Mouse (Mus musculus): ENCODE data around the gene Clip4. TPM values are rescaled to one million over a fixed set of nuclear protein-coding genes. Genes with fewer than 3 reads are reported as not detected.
A peak's percentile ranks its signal among the peaks of the same experiment; 100 is the strongest.

The Clip4 gene
- polyA plus RNA-seq, 1 experiment = 356 TPM

- Histone ChIP-seq H3K4me3 (ENCODE audit: control insufficient read depth, low read depth, low read length) (no peak overlapping the region), H3K27ac (ENCODE audit: control insufficient read depth, insufficient read depth, low read depth, low read length) (no peak overlapping the region), H3K36me3 (ENCODE audit: control insufficient read depth, insufficient read depth, low read length) (no peaks in the 10 kb centered on the region), H3K4me1 (ENCODE audit: control insufficient read depth, insufficient read depth, low read length) (peaks cover 17% of the 10 kb centered on the region), H3K27me3 (ENCODE audit: control insufficient read depth, insufficient read depth, low read length) (no peaks in the 10 kb centered on the region)
- TF ChIP-seq POLR2A (IDR thresholded peaks at IDR 0.05; ENCODE audit: control insufficient read depth, low read depth, low read length) (no peak), CTCF (IDR thresholded peaks at IDR 0.05; ENCODE audit: control insufficient read depth, insufficient read depth, insufficient replicate concordance, low read depth, low read length) (no peak)
These were observed 20.7 kb upstream of the Clip4 start for GRCm38 (mm10) chr17:71747561-71747960.

GRCm38 (mm10) chr17:71749616-71750168 lies 18.6 kb upstream of the Clip4 start:
- Histone ChIP-seq H3K4me1 (ENCODE audit: control insufficient read depth, insufficient read depth, low read length) (peaks cover 17% of the 10 kb centered on the region), H3K36me3 (ENCODE audit: control insufficient read depth, insufficient read depth, low read length) (no peaks in the 10 kb centered on the region), H3K27ac (ENCODE audit: control insufficient read depth, insufficient read depth, low read depth, low read length) (no peak overlapping the region), H3K27me3 (ENCODE audit: control insufficient read depth, insufficient read depth, low read length) (no peaks in the 10 kb centered on the region), H3K4me3 (ENCODE audit: control insufficient read depth, low read depth, low read length) (no peak overlapping the region)
- TF ChIP-seq CTCF (IDR thresholded peaks at IDR 0.05; ENCODE audit: control insufficient read depth, insufficient read depth, insufficient replicate concordance, low read depth, low read length) = no peak
- no peak for TF ChIP-seq POLR2A (IDR thresholded peaks at IDR 0.05; ENCODE audit: control insufficient read depth, low read depth, low read length)

GRCm38 (mm10) chr17:71752831-71753230 lies 15.4 kb upstream of the Clip4 start, which contains the start of gene Pcare:
Gene Pcare, minus strand, starts transcription at chr17:71752894.
- Histone ChIP-seq H3K27ac (ENCODE audit: control insufficient read depth, insufficient read depth, low read depth, low read length) (no peak within 1 kb of the TSS), H3K36me3 (ENCODE audit: control insufficient read depth, insufficient read depth, low read length) (no peaks in the 10 kb centered on the region), H3K4me3 (ENCODE audit: control insufficient read depth, low read depth, low read length) (no peak within 1 kb of the TSS), H3K27me3 (ENCODE audit: control insufficient read depth, insufficient read depth, low read length) (no peaks in the 10 kb centered on the region), H3K4me1 (ENCODE audit: control insufficient read depth, insufficient read depth, low read length) (peaks cover 17% of the 10 kb centered on the region)
- TF ChIP-seq POLR2A (IDR thresholded peaks at IDR 0.05; ENCODE audit: control insufficient read depth, low read depth, low read length) (no peak), CTCF (IDR thresholded peaks at IDR 0.05; ENCODE audit: control insufficient read depth, insufficient read depth, insufficient replicate concordance, low read depth, low read length) (no peak)

- Histone ChIP-seq H3K27me3 (ENCODE audit: control insufficient read depth, insufficient read depth, low read length) (no peaks in the 10 kb centered on the region), H3K36me3 (ENCODE audit: control insufficient read depth, insufficient read depth, low read length) (no peaks in the 10 kb centered on the region), H3K4me1 (ENCODE audit: control insufficient read depth, insufficient read depth, low read length) (no peaks in the 10 kb centered on the region), H3K4me3 (ENCODE audit: control insufficient read depth, low read depth, low read length) (no peak overlapping the region), H3K27ac (ENCODE audit: control insufficient read depth, insufficient read depth, low read depth, low read length) (no peak overlapping the region)
- no peak for TF ChIP-seq POLR2A (IDR thresholded peaks at IDR 0.05; ENCODE audit: control insufficient read depth, low read depth, low read length)
- TF ChIP-seq CTCF (IDR thresholded peaks at IDR 0.05; ENCODE audit: control insufficient read depth, insufficient read depth, insufficient replicate concordance, low read depth, low read length) = no peak
These were observed 7.7 kb upstream of the Clip4 start for GRCm38 (mm10) chr17:71760536-71760935.

GRCm38 (mm10) chr17:71769564-71769963 lies 1.3 kb downstream of the Clip4 start:
- no peaks in the 10 kb centered on the region for H3K36me3 ChIP-seq (ENCODE audit: control insufficient read depth, insufficient read depth, low read length)
- H3K4me1 ChIP-seq (ENCODE audit: control insufficient read depth, insufficient read depth, low read length) = no peaks in the 10 kb centered on the region
- TF ChIP-seq CTCF (IDR thresholded peaks at IDR 0.05; ENCODE audit: control insufficient read depth, insufficient read depth, insufficient replicate concordance, low read depth, low read length) (no peak), POLR2A (IDR thresholded peaks at IDR 0.05; ENCODE audit: control insufficient read depth, low read depth, low read length) (peak; percentile 84; the same call in 1 of the 2 replicates)
- H3K27me3 ChIP-seq (ENCODE audit: control insufficient read depth, insufficient read depth, low read length) = no peaks in the 10 kb centered on the region
- H3K27ac ChIP-seq (ENCODE audit: control insufficient read depth, insufficient read depth, low read depth, low read length) = peak overlapping the region; percentile 62; the same call in 1 of the 2 replicates
- peak overlapping the region; percentile 87 for H3K4me3 ChIP-seq (ENCODE audit: control insufficient read depth, low read depth, low read length)

GRCm38 (mm10) chr17:71770696-71771095 lies 2.4 kb downstream of the Clip4 start:
- Histone ChIP-seq H3K4me3 (ENCODE audit: control insufficient read depth, low read depth, low read length) (peak overlapping the region; percentile 60; the same call in 1 of the 2 replicates), H3K4me1 (ENCODE audit: control insufficient read depth, insufficient read depth, low read length) (no peaks in the 10 kb centered on the region), H3K27ac (ENCODE audit: control insufficient read depth, insufficient read depth, low read depth, low read length) (no peak overlapping the region), H3K27me3 (ENCODE audit: control insufficient read depth, insufficient read depth, low read length) (no peaks in the 10 kb centered on the region), H3K36me3 (ENCODE audit: control insufficient read depth, insufficient read depth, low read length) (no peaks in the 10 kb centered on the region)
- TF ChIP-seq CTCF (IDR thresholded peaks at IDR 0.05; ENCODE audit: control insufficient read depth, insufficient read depth, insufficient replicate concordance, low read depth, low read length) (no peak), POLR2A (IDR thresholded peaks at IDR 0.05; ENCODE audit: control insufficient read depth, low read depth, low read length) (no peak)

- H3K27ac ChIP-seq (ENCODE audit: control insufficient read depth, insufficient read depth, low read depth, low read length) = no peak overlapping the region
- H3K36me3 ChIP-seq (ENCODE audit: control insufficient read depth, insufficient read depth, low read length) = no peaks in the 10 kb centered on the region
- no peaks in the 10 kb centered on the region for H3K27me3 ChIP-seq (ENCODE audit: control insufficient read depth, insufficient read depth, low read length)
- no peaks in the 10 kb centered on the region; the same call in 1 of the 2 replicates for H3K4me1 ChIP-seq (ENCODE audit: control insufficient read depth, insufficient read depth, low read length)
- TF ChIP-seq POLR2A (IDR thresholded peaks at IDR 0.05; ENCODE audit: control insufficient read depth, low read depth, low read length) (no peak), CTCF (IDR thresholded peaks at IDR 0.05; ENCODE audit: control insufficient read depth, insufficient read depth, insufficient replicate concordance, low read depth, low read length) (no peak)
- no peak overlapping the region for H3K4me3 ChIP-seq (ENCODE audit: control insufficient read depth, low read depth, low read length)
These were observed 5.9 kb downstream of the Clip4 start for GRCm38 (mm10) chr17:71774173-71774572.
